In genomic region chr4:25065347-25065746, GRCm38 (mm10) we compare ENCODE assay signal across 26 mouse cellular contexts.
"Had no signal": no experiment of that assay in that cellular context is flagged by ENCODE, and none has a peak within 500 bp of the region (broad histone marks: within the 10 kb centered on the region; RNA-seq: fewer than 3 reads in every experiment).

No protein-coding gene starts in this region.

- H3K4me3 ChIP-seq: gastrocnemius, adult 2 months; heart, embryonic 10.5 days; heart, embryonic 13.5 days; heart, embryonic 15.5 days; hindbrain, embryonic 13.5 days; hindbrain, embryonic 15.5 days; kidney, embryonic 15.5 days; left cerebral cortex, adult 2 months; limb, embryonic 10.5 days; limb, embryonic 12.5 days; liver, embryonic 13.5 days had no signal

- DNase-seq: gastrocnemius, adult 2 months; gastrocnemius, postnatal 10 days; gastrocnemius, postnatal 25 days; heart, adult 18-20 months; heart, postnatal 14 days; heart, postnatal 36 days; kidney, adult 11 months; kidney, adult 2 months; kidney, adult 9 months; kidney, postnatal 14 days; kidney, postnatal 36 days; liver; liver, embryonic 13.5 days had no signal

- H3K27me3 ChIP-seq: heart, embryonic 13.5 days; heart, embryonic 15.5 days; hindbrain, embryonic 13.5 days; hindbrain, embryonic 15.5 days; kidney, embryonic 15.5 days; limb, embryonic 12.5 days; liver, embryonic 13.5 days had no signal

- H3K27ac ChIP-seq: gastrocnemius, adult 2 months; heart, embryonic 10.5 days; heart, embryonic 13.5 days; heart, embryonic 15.5 days; hindbrain, embryonic 13.5 days; hindbrain, embryonic 15.5 days; hindbrain, postnatal 0 days; kidney, embryonic 15.5 days; kidney, postnatal 0 days; limb, embryonic 10.5 days; limb, embryonic 12.5 days; liver, embryonic 13.5 days had no signal

- H3K9ac ChIP-seq: heart, embryonic 13.5 days; heart, embryonic 15.5 days; hindbrain, embryonic 13.5 days; hindbrain, embryonic 15.5 days; kidney, embryonic 15.5 days; limb, embryonic 12.5 days; liver, embryonic 13.5 days had no signal

- ATAC-seq: hindbrain, postnatal 0 days; intestine, embryonic 16.5 days had no signal

- H3K9me3 ChIP-seq: heart, embryonic 10.5 days; heart, embryonic 13.5 days; heart, embryonic 15.5 days; hindbrain, embryonic 13.5 days; hindbrain, embryonic 15.5 days; kidney, embryonic 15.5 days; limb, embryonic 10.5 days; limb, embryonic 12.5 days; liver, embryonic 13.5 days had no signal

- H3K36me3 ChIP-seq: heart, embryonic 10.5 days; heart, embryonic 13.5 days; heart, embryonic 15.5 days; hindbrain, embryonic 13.5 days; hindbrain, embryonic 15.5 days; kidney, embryonic 15.5 days; limb, embryonic 10.5 days; limb, embryonic 12.5 days; liver, embryonic 13.5 days had no signal

- H3K4me2 ChIP-seq: heart, embryonic 13.5 days; heart, embryonic 15.5 days; hindbrain, embryonic 13.5 days; hindbrain, embryonic 15.5 days; kidney, embryonic 15.5 days; limb, embryonic 12.5 days; liver, embryonic 11.5 days; liver, embryonic 13.5 days had no signal

- H3K4me1 ChIP-seq: heart, embryonic 10.5 days; heart, embryonic 15.5 days; hindbrain, embryonic 13.5 days; hindbrain, embryonic 15.5 days; kidney, embryonic 15.5 days; limb, embryonic 10.5 days; limb, embryonic 12.5 days; liver, embryonic 13.5 days had no signal
